Mouse (Mus musculus) CH12.LX (cell line): ENCODE results near the gene Haao. TPM values are rescaled to one million over a fixed set of nuclear protein-coding genes. Genes with fewer than 3 reads are reported as not detected.

Experiments
- DNase-seq: peaks from one replicate; pipeline ENCODE4 v3.0.0-alpha.2; 2013; ENCODE audit errors: extremely low read depth
- H3K27ac ChIP-seq: 2 replicates; pipeline ENCODE4 v1.5.1; 2012; ENCODE audit warnings: low read depth, mild to moderate bottlenecking, control low read depth, moderate library complexity; ENCODE audit not compliant: insufficient read depth
- H3K27me3 ChIP-seq: replicated peaks from 2 replicates; pipeline ENCODE3; 2012; ENCODE audit warnings: inconsistent platforms
- H3K36me3 ChIP-seq, 2 experiments: replicated peaks in 1 of 2; 2 replicates each; pipeline versions ENCODE3 to v1.6.1; 2012; ENCODE audit warnings: inconsistent platforms in 1 of 2, low read length in 1 of 2, mild to moderate bottlenecking in 1 of 2, mixed read lengths in 1 of 2, moderate library complexity in 1 of 2; ENCODE audit not compliant: control insufficient read depth in 1 of 2, insufficient read depth in 1 of 2
- H3K4me1 ChIP-seq, 2 experiments: 2 replicates each; pipeline ENCODE4 v1.6.1; 2012; ENCODE audit warnings: inconsistent platforms in 1 of 2, moderate library complexity in 1 of 2; ENCODE audit not compliant: insufficient read depth in 2 of 2, control insufficient read depth in 1 of 2
- H3K4me2 ChIP-seq: 2 replicates; pipeline ENCODE4 v1.6.1; 2012; ENCODE audit warnings: low read depth, mild to moderate bottlenecking, control low read depth; ENCODE audit not compliant: poor library complexity, insufficient read depth, severe bottlenecking
- H3K4me3 ChIP-seq, 3 experiments: fragments of 150-350 bp in 1 of 3; sonication (generic) in 1 of 3; replicated peaks in 1 of 3; 2 replicates each; pipeline versions ENCODE3 to v1.5.1; 2011 to 2012; ENCODE audit warnings: low read depth in 2 of 3, low read length in 2 of 3, mild to moderate bottlenecking in 2 of 3, moderate library complexity in 2 of 3, control low read depth in 1 of 3, improper control_type of control experiment in 1 of 3, inconsistent platforms in 1 of 3, mixed read lengths in 1 of 3; ENCODE audit not compliant: poor library complexity in 1 of 3
- H3K79me2 ChIP-seq: replicated peaks from 2 replicates; pipeline ENCODE4 v1.6.1; 2012; ENCODE audit warnings: mild to moderate bottlenecking, moderate library complexity; ENCODE audit not compliant: control insufficient read depth, poor library complexity, insufficient read depth, severe bottlenecking; ENCODE audit errors: extremely low read depth
- H3K9ac ChIP-seq: 2 replicates; pipeline ENCODE4 v1.6.1; 2012; ENCODE audit warnings: low read depth, mild to moderate bottlenecking, control low read depth, moderate library complexity; ENCODE audit not compliant: insufficient read depth
- H3K9me3 ChIP-seq: replicated peaks from 2 replicates; pipeline ENCODE3; 2012; ENCODE audit warnings: low read length, inconsistent platforms, mixed read lengths
- BHLHE40 ChIP-seq: IDR thresholded peaks from 2 replicates; pipeline ENCODE4 v1.6.1; 2011; ENCODE audit warnings: mild to moderate bottlenecking, low read depth, low read length, improper control_type of control experiment
- CHD2 ChIP-seq: IDR thresholded peaks from 2 replicates; pipeline ENCODE4 v1.6.1; 2011; ENCODE audit warnings: low read length, improper control_type of control experiment
- E2F4 ChIP-seq: IDR thresholded peaks from 2 replicates; pipeline ENCODE4 v1.6.1; 2011; ENCODE audit warnings: low read depth, low read length, improper control_type of control experiment; ENCODE audit not compliant: insufficient replicate concordance
- ELF1 ChIP-seq: IDR thresholded peaks from 2 replicates; pipeline ENCODE4 v1.6.1; 2014; ENCODE audit warnings: low read depth, mild to moderate bottlenecking, inconsistent platforms, low read length, improper control_type of control experiment
- ETS1 ChIP-seq: conservative IDR thresholded peaks from 2 replicates; pipeline ENCODE4 v1.6.1; 2012; ENCODE audit warnings: low read depth, mild to moderate bottlenecking, inconsistent platforms, low read length, improper control_type of control experiment, moderate library complexity
- GABPA ChIP-seq: IDR thresholded peaks from 2 replicates; pipeline ENCODE4 v1.6.1; 2012; ENCODE audit warnings: low read depth, low read length, improper control_type of control experiment, inconsistent platforms; ENCODE audit not compliant: insufficient replicate concordance
- HCFC1 ChIP-seq: IDR thresholded peaks from 2 replicates; pipeline ENCODE4 v1.6.1; 2012; ENCODE audit warnings: low read depth, mild to moderate bottlenecking, inconsistent platforms, low read length, improper control_type of control experiment
- IRF4 ChIP-seq: IDR thresholded peaks from 2 replicates; pipeline ENCODE4 v1.6.1; 2014; ENCODE audit warnings: low read depth, mild to moderate bottlenecking, inconsistent platforms, low read length, improper control_type of control experiment
- JUN ChIP-seq: IDR thresholded peaks from 2 replicates; pipeline ENCODE4 v1.6.1; 2011; ENCODE audit warnings: low read depth, mild to moderate bottlenecking, low read length, improper control_type of control experiment, moderate library complexity; ENCODE audit not compliant: insufficient read depth
- JUND ChIP-seq: conservative IDR thresholded peaks from 2 replicates; pipeline ENCODE4 v1.6.1; 2011; ENCODE audit warnings: low read depth, low read length, improper control_type of control experiment
- KAT2A ChIP-seq: IDR thresholded peaks from 2 replicates; pipeline ENCODE4 v1.6.1; 2012; ENCODE audit warnings: low read length, improper control_type of control experiment, inconsistent platforms; ENCODE audit not compliant: insufficient replicate concordance
- MAZ ChIP-seq: IDR thresholded peaks from 2 replicates; pipeline ENCODE4 v1.6.1; 2012; ENCODE audit warnings: low read depth, mild to moderate bottlenecking, inconsistent platforms, low read length, improper control_type of control experiment, moderate library complexity
- MEF2A ChIP-seq: IDR thresholded peaks from 2 replicates; pipeline ENCODE4 v1.6.1; 2014; ENCODE audit warnings: low read depth, mild to moderate bottlenecking, inconsistent platforms, low read length, improper control_type of control experiment, borderline replicate concordance
- MXI1 ChIP-seq: IDR thresholded peaks from 2 replicates; pipeline ENCODE4 v1.6.1; 2011; ENCODE audit warnings: mild to moderate bottlenecking, low read depth, low read length, improper control_type of control experiment
- MYC ChIP-seq: IDR thresholded peaks from 2 replicates; pipeline ENCODE4 v1.6.1; 2011; ENCODE audit warnings: low read depth, mild to moderate bottlenecking, improper control_type of control experiment, low read length
- NELFE ChIP-seq: IDR thresholded peaks from 2 replicates; pipeline ENCODE4 v1.6.1; 2011; ENCODE audit warnings: low read depth, low read length, improper control_type of control experiment
- PAX5 ChIP-seq: IDR thresholded peaks from 2 replicates; pipeline ENCODE4 v1.6.1; 2012; ENCODE audit warnings: low read length, inconsistent platforms, mixed read lengths
- POLR2A ChIP-seq: IDR thresholded peaks from 2 replicates; pipeline ENCODE4 v1.6.1; 2011; ENCODE audit warnings: low read depth, mild to moderate bottlenecking, improper control_type of control experiment, low read length
- POLR2AphosphoS2 ChIP-seq: IDR thresholded peaks from 2 replicates; pipeline ENCODE4 v1.6.1; 2011; ENCODE audit warnings: low read depth, low read length, improper control_type of control experiment
- RAD21 ChIP-seq: IDR thresholded peaks from 2 replicates; pipeline ENCODE4 v1.6.1; 2011; ENCODE audit warnings: low read depth, mild to moderate bottlenecking, low read length, improper control_type of control experiment, moderate library complexity
- RCOR1 ChIP-seq: conservative IDR thresholded peaks from 2 replicates; pipeline ENCODE4 v1.6.1; 2012; ENCODE audit warnings: low read depth, mild to moderate bottlenecking, inconsistent platforms, low read length, improper control_type of control experiment
- SIN3A ChIP-seq: IDR thresholded peaks from 2 replicates; pipeline ENCODE4 v1.6.1; 2012; ENCODE audit warnings: low read length, improper control_type of control experiment, inconsistent platforms
- SMC3 ChIP-seq: IDR thresholded peaks from 2 replicates; pipeline ENCODE4 v1.6.1; 2011; ENCODE audit warnings: low read depth, low read length, improper control_type of control experiment
- TCF12 ChIP-seq: IDR thresholded peaks from 2 replicates; pipeline ENCODE4 v1.6.1; 2014; ENCODE audit warnings: low read depth, mild to moderate bottlenecking, inconsistent platforms, low read length, improper control_type of control experiment
- UBTF ChIP-seq: IDR thresholded peaks from 2 replicates; pipeline ENCODE4 v1.6.1; 2012; ENCODE audit warnings: low read depth, mild to moderate bottlenecking, inconsistent platforms, low read length, improper control_type of control experiment, moderate library complexity
- USF2 ChIP-seq: conservative IDR thresholded peaks from 2 replicates; pipeline ENCODE4 v1.6.1; 2011; ENCODE audit warnings: low read depth, low read length, improper control_type of control experiment
- ZMIZ1 ChIP-seq: IDR thresholded peaks from 2 replicates; pipeline ENCODE4 v1.6.1; 2012; ENCODE audit warnings: low read depth, mild to moderate bottlenecking, inconsistent platforms, low read length, improper control_type of control experiment
- dilution Hi-C: fragments of 300-500 bp; cut with MboI; formaldehyde crosslinking; loops from 2 replicates; pipeline ENCODE4 v1.14.3; 2020; ENCODE audit warnings: low sequenced_read_pairs; ENCODE audit not compliant: extremely low pct_unique_long_range_greater_than_20kb, extremely low pct_ligation_motif_present
- in situ Hi-C: fragments of 300-500 bp; cut with MboI; formaldehyde crosslinking; loops from 3 replicates; pipeline ENCODE4 v1.14.3; 2019; ENCODE audit warnings: low sequenced_read_pairs, low pct_ligation_motif_present, low pct_unique_long_range_greater_than_20kb, mixed read lengths
- polyA plus RNA-seq: library from polyadenylated mRNA; unstranded; fragments of >175 nt; gene quantifications from 2 replicates; pipeline ENCODE4 v1.2.1, GENCODE M21; 2012; ENCODE audit warnings: low read depth; ENCODE audit not compliant: insufficient read length
- total RNA-seq, 2 experiments: library from RNA; depleted of rRNA; stranded (reverse); fragments of 300-350 nt in 1 of 2; fragments of >200 nt in 1 of 2; gene quantifications; 2 replicates each; pipeline ENCODE4 v1.2.3; 2012 to 2014

Gene Haao
- total and polyA plus RNA-seq, 3 experiments = 18.6 to 30.6 (median 19.1) TPM

DNA sequence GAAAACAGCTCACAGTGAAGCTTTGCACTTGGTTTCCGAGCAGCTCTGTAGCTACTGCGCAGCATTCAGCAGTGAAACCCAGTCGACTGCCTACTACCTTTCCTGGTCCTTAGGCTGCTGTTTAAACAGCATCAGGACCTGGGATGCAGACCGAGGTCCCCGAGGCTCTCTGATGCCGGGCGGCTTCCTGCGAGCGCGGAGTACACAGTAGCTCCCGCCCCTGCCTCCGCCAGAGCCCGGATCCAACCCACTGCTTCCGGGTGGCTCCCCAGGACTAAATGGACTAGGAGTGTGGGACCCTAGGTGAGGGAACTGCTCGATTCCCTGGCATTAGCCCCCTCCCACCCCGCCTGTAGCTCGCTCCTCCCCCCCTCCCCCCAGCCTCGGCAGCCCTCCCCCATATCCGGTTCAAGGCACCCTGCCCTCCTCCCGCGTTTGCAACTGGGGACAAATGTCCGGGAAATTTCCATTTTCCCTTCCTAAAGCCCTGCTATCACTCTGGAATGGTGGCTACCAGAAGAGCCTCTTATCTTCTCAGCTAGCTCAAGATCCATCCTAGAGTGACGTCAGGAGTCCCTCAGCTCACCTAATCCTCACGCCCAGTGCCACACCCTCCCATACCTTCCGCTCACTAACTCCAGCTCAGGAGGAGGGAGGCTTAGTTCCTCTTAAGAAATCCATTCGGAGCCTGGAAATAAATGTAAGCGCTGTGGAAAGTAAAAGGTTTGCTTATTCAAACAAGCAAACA, 14.5 kb upstream of the Haao start:
- Histone ChIP-seq H3K9me3 (no peaks in the 10 kb centered on the region), H3K27me3 (no peaks in the 10 kb centered on the region), H3K4me2 (peak overlapping the region; percentile 86), H3K36me3 (no peaks in the 10 kb centered on the region)
- dilution Hi-C loops = no loop called here
- TF ChIP-seq MAZ = peak; percentile 38; the same call in 1 of the 2 replicates
- TF ChIP-seq MXI1 = peak; percentile 54; the same call in 1 of the 2 replicates
- 0 out of 2 replicates have a peak, but pooled peaks have one; percentile 19 for TF ChIP-seq ELF1
- TF ChIP-seq POLR2A = no peak; the same call in 1 of the 2 replicates
- 0 out of 2 replicates have a peak, but pooled peaks have one; percentile 16 for TF ChIP-seq NELFE
- TF ChIP-seq JUND = no peak
- TF ChIP-seq HCFC1 = peak; percentile 22; the same call in 1 of the 2 replicates
- TF ChIP-seq POLR2AphosphoS2 = no peak
- peak; percentile 63; the same call in 1 of the 2 replicates for TF ChIP-seq SIN3A
- TF ChIP-seq MEF2A = 0 out of 2 replicates have a peak, but pooled peaks have one; percentile 1
- no peak for TF ChIP-seq RCOR1
- no peak for TF ChIP-seq KAT2A
- TF ChIP-seq, all 38 proteins: peak for 7
- Histone ChIP-seq H3K79me2 (no peaks in the 10 kb centered on the region), H3K4me1 (peaks cover 3 to 5% of the 10 kb centered on the region in 2 experiments; a peak in 3 of 4 replicates), H3K4me3 (peak overlapping the region; percentile 58 to 76 (median 73)), H3K27ac (peak overlapping the region; percentile 79), H3K9ac (peak overlapping the region; percentile 56)
- peak; percentile 65 for DNase-seq
- in situ Hi-C loops = loop anchor here (10.0 kb wide), 1 partner anchor 588 kb away; no protein-coding TSS in a partner anchor

DNA sequence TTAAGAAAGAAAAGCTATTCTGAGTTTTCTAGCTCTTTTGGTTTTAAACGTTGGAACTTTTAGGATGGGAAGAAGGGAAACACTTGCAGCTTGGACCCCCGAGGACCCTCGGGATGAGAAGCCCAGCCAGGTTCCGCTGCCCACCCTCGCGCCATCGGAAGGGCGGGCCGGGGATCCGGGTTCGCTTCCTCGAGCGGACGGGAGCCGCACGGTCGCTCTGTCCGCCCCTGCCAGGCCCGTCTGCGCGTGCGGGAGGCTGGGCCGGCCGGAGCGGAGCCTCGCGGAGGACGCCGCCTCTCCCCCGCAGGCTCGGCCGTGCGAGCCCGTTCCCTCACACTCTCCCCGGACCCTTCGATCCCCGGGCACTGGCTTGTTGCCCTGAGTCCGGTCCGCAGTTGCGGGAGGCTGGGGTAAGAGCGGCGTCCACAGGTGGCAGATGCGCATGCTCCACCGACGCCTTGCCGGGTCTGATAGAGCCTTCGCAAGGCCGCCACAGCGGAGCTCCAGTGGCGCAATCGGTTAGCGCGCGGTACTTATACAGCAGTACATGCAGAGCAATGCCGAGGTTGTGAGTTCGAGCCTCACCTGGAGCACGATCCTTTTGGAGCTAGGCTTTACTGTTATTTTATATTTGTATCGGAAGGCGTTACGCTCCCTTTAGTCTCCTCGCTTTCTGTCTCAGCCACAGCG, 13.8 kb upstream of the Haao start:
- in situ Hi-C loops (loop anchor here (10.0 kb wide), 1 partner anchor 587 kb away; no protein-coding TSS in a partner anchor), dilution Hi-C loops (no loop called here)
- no peaks in the 10 kb centered on the region for H3K36me3 ChIP-seq
- TF ChIP-seq MEF2A (no peak), RCOR1 (no peak), JUN (no peak), CHD2 (no peak), MXI1 (no peak), SMC3 (no peak), E2F4 (no peak), UBTF (peak; percentile 98), PAX5 (no peak), GABPA (no peak), TCF12 (peak; percentile 52; the same call in 1 of the 2 replicates), ZMIZ1 (no peak), KAT2A (peak; percentile 80; the same call in 1 of the 2 replicates), ETS1 (no peak), RAD21 (no peak), POLR2A (peak; percentile 56; the same call in 1 of the 2 replicates), BHLHE40 (peak; percentile 41; the same call in 1 of the 2 replicates), MYC (no peak), IRF4 (0 out of 2 replicates have a peak, but pooled peaks have one; percentile 13), POLR2AphosphoS2 (no peak), USF2 (no peak; the same call in 1 of the 2 replicates)

More for the DNA sequence above, 13.8 kb upstream of the Haao start:
- DNase-seq = peak; percentile 95
- H3K27ac ChIP-seq = peak overlapping the region; percentile 79
- H3K9ac ChIP-seq = peak overlapping the region; percentile 64
- peak overlapping the region; percentile 27 for H3K4me2 ChIP-seq
- H3K4me1 ChIP-seq = peaks cover 3 to 5% of the 10 kb centered on the region in 2 experiments; a peak in 3 of 4 replicates
- no peaks in the 10 kb centered on the region for H3K27me3 ChIP-seq
- no peaks in the 10 kb centered on the region for H3K9me3 ChIP-seq
- H3K79me2 ChIP-seq = no peaks in the 10 kb centered on the region
- H3K4me3 ChIP-seq = peak overlapping the region; percentile 58 to 76 (median 73)
